Mouse (Mus musculus) frontal cortex, postnatal 14 days (tissue): ENCODE measurements around the gene Adgrb2.

Experiments
- DNase-seq, 2 experiments: peaks; one replicate each; pipeline ENCODE4 v3.0.0; 2022; ENCODE audit warnings: low spot score in 2 of 2

Gene Adgrb2

DNA sequence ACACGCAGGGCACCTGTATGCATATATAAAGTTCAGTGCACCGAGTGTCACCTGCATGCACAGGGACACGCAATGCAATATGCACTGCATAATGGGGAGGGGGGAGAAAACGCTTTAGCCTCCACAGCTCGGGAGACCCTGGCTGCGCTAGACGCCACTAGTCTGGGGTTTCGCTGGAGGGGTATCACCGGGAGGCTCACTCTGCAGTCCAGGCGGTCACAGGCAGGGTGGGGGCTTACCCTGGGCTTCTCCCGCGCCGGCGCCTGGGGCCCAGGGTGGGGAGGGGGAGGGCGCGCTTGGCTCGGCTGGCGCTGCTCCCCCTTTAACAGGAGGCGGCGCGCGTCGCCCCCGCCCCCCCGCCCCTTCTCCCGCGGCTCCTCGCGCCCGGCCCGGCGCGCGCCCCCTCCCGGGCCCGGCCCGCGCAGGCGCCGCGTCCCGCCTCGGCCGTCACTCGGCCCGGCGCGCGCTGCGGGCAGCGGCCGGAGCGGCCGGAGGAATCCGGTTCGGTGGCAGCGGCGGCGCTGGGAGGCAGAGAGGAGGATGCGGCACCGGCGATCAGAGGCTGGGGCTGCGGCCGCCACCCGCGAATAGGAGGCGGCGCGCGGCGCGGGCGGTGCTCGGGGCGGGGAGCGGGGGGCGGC, at the start of gene Adgrb2:
TSS of gene Adgrb2 (plus strand) at position 450 of the 641 bp plus-strand sequence.
- no peak for DNase-seq

DNA sequence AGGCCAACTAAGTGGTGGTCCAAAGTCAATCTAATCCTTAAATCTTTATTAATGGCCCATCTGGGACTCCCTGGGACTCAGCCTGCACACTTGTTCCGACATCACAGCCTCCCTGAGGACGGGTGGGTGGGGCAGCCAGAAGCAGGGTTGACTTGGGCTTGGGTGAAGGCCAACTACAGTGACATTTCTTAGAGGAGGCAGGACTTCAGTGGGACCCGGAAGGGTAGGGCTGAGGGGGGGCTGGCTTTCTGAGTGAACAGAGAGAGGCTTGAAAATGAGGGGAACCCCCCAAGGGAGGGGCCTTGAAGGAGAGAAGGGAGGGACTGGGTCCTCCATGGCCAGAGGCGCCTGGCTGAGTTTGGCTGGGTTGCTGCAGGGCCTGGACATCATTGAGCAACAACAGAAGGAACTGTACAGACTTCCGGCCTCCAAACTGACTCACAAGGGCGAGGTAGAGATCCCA, 33.3 kb upstream of the Adgrb2 start:
- DNase-seq = no peak

DNA sequence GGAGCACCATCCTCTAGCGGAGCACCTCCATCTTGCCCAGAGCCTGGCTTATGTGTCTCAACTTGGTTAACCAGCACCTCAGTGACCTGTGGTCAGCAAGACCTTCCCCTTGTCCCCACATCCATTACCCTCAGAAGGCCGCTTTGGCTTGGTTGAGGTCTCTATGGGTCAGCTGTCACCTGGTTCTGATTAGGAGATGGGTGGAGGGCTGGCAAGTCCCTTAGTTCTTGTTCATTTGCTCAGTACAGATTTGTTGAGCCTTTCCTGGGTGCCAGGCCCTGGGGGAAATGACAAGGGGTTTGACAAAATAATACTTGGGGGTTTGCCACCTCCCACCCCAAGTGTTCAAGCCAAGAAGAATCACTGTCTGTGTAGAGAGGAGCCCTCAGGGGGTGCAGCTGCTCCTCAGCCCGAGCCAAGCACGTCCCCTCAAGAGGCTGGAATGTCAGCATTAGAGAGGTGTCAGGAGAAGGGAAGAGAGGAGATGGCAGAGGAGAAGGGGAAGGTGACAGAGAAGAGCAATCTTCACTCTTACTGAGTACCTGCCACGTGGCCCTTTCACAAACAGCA, 32.3 kb upstream of the Adgrb2 start:
- DNase-seq = no peak

DNA sequence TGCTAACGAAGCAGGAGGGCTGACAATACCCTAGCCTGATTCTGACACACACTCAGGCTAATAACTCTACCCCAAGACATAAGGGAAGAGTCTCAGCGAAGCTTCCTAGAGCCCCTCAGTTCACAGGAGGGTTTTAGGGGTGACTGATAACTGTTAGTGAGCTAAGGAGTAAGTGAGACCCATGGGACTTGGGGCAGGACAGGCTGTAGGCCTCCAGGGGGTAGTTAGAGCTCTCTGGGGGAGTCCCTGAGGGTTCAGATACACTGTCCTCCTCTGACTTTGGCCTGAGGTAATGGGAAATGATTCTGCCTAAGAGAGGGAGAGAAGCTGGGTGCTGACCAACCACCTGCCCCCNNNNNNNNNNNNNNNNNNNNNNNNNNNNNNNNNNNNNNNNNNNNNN, 30.1 kb upstream of the Adgrb2 start:
- DNase-seq = no peak

DNA sequence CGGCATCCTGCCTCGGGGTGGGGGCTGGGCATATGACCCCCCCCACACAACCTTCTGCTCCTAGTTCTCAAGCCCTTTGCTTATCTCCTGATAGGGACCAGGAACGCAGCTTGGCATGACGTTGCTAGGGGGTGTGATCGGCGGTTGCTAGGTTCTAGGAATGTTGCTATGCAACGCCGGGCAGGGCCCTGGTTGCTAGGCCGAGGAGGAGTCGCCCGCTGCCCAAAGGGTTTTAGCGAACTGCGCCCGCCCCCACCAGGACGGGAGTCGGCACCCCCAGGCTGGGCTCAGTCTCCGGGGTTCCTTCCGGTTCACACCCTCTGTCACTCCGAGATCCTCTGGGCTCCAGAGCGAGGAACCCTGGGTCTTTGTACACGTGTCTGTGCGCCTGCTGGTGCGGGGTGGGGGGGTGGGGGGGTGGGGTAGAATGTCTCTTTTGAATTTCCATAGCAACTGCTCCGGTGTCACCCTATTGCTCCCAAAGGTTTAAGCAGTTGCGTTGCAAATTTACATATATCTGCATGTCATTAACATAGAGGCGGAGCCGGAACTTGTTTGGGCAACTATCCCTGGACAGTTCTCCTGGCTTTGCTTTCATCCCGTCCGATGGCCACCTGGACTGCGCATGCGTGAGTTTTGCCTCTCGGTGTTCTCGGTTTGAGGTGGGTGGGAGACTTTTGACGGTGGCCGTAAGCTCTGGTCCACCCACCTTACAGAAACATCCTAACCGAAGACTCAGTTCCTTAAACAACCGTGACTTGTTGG, 24.3 kb upstream of the Adgrb2 start:
- peak; percentile 79 to 82 for DNase-seq

DNA sequence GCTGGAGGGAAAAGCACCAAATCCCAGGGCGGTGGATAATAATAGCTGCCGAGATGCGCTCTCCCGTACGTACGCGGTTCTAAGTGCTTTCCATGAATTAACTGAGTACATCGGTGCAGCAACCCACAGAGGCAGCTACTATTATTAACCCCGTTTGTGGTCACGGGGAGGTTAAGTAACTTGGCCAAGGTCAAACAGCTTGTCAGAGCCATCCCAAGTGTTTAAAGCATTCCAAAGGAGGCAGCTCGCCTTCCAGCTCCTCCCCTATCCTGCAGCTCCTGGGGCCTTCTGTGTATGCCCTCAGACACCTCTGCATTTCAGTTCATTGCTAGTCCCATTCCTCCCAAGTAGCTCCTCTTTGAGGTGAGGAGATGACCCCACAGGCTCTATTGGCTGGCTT, 19.4 kb upstream of the Adgrb2 start:
- DNase-seq = no peak

DNA sequence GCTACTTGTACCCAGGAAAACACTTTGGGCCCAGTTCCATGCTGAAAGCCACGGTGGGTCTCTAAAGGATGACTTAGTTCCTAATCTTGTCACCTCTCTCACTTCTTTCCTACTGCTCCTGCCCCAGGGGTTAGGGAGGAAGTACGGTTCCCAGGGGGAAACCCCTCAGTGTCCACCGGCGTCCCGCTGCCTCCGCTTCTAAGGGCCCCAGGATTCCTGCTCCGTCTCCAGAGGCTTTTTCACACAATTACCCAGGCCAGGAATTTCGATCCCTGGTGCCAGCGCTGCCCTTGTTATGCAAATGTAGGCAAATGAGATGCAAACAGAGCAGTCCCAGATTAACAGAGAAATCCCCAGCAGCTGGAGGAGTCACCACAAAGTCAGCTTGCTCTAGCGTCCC, 18.5 kb upstream of the Adgrb2 start:
- DNase-seq = no peak

DNA sequence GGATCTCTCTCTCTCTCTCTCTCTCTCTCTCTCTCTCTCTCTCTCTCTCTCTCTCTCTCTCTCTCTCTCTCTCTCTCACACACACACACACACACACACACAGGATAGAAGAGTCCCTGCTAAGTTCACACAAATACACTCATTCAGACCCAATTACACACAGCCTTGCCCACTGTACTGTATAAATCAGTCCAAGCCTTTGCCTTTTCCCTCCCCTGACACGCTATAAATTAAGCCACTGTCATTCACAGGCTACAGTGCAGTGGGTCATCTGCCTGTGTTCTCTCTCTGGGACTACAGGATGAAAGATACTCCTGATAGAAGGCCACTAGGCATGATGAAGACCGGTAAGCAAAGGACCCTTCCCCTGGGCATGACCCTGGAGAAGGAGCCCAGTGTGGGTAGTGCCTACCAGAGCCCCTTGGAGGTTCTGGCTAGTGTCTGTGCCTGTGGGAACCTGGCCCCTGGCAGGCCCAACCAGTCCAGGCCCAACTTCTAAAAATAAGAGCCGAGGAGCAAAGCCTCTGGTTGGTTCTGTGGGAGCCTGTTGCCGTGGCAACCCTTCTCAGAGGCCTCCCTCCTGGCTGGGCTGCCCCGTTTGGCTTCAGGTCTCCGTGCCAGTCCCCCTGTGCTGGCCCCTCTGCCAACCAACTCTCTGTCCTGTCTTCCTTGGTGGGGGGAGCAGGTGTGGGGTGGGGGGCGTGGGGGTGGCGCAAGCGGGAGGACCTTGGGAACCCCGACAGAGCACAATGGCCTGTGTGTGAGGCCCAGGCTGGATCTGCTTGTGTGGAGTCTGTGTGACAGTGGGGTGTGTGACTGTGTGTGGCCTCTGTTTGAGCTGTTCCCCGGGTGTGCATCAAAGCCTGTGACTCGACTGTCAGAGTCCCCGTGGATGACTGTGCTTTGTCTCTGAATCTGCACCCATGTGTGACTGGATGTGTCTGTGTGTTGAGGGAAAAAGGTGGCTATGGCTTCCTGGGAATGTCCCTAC, 17.4 kb upstream of the Adgrb2 start:
- DNase-seq = peak; percentile 55 to 67

DNA sequence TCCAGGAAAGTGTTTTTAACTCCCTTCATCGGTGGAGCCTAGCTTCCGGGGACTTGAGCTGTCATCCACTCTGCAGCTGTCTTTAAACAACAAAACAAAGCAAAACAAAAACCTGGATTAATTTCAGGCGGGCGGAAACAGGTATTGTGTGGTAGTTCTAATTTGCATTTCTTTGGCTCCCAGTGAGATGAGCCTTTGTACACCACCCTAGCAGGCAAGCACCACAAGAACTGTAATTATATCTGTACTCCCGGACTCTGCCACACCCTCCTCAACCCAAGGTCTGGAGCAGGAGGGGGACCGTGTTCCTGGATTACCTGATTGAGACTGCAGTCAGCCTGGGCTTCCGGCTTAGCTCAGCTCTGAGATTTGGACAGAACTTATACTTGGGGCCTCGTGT, 14.5 kb upstream of the Adgrb2 start:
- no peak for DNase-seq

DNA sequence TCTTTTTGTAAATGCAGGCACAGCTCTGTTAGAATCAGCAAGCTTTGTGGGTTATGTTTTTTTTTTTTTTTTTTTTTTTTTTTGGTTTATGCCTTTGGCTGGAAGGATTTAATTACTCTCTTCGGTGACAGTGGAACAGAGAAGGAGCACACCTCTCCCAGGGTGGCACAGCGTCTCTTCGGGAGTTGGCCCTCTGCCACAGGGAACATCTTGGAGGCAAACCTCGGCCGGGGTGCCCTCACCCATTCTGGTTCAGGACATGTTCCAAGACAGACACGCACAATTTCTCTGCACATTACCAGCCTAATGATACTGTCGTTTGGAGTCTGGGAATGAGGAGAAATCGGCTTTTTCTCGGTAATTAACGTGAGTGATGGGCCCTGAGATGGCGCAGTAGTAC, 13.8 kb upstream of the Adgrb2 start:
- no peak for DNase-seq

DNA sequence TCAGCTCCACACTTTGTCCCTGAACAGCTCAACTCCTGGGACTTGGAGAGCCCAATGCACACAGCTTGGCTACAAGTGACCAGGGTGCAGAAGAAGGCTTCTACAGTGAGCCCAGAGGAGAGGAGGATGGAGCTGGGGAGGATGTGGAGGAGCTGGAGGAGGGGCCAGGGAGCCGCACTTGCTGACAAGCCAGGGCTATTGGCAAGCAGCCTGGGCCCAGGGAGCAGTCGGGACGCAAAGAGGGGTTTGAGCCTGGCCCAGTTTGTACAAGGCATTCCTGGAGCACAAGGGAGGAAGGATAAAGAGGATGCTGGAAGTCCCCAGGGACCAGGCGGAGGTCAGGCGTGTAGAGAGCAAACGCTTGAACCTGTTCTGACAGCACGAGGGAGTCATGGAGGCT, 12.7 kb upstream of the Adgrb2 start:
- DNase-seq = no peak

DNA sequence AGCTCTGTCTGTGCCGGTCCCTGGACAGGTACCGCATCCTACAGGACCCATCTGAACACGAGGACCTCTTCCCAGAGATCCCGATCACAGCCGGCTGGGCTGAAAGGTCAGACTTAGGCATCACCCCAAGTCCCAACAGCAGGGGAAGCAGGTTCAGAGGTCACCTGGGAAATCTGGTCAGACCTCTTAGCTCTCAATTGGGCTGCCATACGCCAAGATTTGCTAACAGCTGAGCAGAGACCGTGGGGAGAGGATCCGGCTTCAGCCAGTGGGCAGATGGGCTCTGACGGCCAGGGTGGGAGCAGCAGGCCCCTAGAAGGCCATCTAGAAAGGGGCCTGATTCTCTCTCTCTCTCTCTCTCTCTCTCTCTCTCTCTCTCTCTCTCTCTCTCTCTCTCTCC, 10.4 kb upstream of the Adgrb2 start:
- no peak for DNase-seq

DNA sequence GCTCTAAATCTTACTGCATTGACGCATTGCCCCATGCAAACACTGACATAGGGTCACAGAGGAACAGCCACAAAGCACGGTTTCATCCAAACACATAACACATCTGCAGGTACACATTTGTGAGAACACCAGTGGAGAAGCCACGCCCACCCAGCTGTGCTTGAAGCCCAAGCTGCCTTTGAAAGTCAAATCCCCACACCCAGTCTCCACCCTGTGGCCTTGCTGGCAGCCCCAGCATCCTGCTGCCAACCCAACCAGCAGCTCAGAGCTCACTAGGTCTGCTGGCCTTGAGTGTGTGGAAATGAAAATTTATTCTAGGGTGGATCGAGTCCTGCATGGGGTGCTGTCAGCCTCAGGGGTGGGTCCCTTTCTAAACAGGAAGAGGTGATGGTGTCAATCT, 7.4 kb upstream of the Adgrb2 start:
- DNase-seq = no peak

DNA sequence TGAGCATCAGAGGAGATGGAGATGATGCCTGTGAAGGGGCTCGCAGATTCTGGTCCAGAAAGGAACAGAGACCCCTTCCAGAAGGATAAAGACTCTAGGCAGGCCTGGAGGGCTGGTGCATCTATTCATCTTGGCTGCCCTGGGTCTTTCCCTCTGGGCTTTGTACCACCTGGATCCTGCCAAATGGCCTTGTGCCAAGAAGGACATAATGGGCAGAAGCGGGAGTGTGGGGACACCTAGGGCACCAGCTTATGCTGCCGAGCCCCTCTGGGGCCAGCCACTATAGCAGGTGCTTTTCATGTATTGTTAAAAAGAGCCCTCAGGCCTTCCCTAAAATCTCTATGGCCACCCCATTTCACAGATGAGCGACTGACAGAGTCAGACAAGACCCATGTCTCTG, 6.4 kb upstream of the Adgrb2 start:
- no peak for DNase-seq

DNA sequence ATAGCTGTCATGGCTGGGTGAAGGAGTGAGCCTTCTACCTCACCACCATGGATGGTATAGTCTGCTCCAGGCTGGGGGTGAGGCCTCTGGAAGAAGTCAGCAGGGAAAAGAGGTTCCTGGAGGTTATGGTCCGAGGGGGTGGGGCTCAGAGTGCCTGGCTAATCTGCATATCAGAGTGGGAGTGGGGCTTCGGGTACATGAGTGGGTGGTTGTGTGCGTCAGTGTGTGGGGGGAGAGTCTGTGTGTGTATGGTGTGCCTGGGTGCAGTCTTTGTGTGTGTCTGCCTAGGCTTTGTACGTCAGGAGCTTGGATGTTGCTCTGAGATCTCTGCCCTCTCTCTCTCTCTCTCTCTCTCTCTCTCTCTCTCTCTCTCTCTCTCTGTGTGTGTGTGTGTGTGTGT, 5.7 kb upstream of the Adgrb2 start:
- no peak for DNase-seq

DNA sequence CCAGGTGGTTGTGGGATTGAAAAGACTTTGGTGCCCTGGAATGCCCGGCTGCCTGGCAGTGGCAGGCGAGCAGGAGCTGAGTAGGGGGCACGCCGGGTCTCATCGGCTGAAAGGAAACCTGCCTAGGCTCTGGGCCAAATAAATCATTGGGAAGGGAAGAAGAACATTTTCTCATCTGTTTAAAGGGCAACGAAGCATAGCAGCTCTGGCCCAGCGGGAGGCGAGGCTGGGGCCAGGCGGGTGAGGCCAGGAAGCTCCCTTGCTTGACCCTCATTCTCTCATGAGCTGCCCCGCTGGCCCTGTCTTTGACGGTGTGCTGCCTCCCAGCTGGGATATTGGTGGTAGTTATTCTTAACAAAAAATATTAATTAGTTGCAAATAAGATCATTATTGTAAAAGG, 3.0 kb upstream of the Adgrb2 start:
- DNase-seq = no peak

DNA sequence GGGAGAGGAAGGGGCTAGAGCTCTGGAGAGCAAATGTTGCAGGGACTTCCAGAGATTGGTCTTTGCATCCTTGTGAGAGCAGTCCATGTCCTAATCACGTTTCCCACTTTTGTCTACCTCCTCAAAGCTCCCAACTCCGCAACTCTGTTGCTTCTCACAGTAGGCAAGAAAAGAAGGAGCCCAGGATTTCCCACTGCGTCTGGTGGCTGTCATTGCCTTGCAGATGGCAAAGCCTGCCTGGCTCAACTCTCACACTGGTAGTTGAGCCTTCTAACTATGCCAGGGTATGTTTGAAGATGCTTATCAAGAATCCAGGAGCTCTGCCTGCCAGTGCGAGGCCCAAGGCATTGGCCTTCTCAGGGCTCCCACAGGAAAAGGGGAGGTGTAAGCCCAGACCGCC, 1.6 kb upstream of the Adgrb2 start:
- DNase-seq = no peak

DNA sequence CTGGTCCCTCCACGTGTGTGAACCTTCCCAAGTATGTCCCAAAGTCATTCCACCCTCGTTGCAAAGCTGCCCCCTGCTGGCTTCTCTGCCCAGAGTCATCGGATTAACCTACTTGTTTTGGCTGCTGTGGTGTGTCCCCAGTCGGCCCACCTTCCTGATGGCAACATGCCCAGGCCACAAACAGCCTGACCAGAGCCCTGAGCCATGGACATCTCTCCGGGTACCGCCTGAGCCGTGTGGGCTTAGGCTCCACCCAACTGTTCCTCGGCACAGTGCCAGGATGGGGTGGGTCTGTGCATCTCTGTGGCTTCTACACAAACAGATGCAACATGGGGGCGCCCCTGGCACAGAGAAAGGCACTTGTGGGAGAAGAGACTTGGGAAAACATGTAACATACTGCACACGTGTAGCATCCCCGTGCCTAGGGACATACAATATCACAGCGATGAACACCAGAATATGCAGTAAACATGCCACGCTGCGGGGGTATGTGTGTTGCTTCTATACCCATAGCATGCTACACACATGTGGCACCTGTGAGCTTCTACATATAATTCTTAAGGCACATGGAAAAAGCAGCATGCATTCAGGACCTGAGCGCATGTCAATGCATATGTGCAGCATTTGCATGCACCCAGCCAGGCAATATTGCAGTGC, 778 bp upstream of the Adgrb2 start:
- peak; percentile 83 to 86 for DNase-seq

DNA sequence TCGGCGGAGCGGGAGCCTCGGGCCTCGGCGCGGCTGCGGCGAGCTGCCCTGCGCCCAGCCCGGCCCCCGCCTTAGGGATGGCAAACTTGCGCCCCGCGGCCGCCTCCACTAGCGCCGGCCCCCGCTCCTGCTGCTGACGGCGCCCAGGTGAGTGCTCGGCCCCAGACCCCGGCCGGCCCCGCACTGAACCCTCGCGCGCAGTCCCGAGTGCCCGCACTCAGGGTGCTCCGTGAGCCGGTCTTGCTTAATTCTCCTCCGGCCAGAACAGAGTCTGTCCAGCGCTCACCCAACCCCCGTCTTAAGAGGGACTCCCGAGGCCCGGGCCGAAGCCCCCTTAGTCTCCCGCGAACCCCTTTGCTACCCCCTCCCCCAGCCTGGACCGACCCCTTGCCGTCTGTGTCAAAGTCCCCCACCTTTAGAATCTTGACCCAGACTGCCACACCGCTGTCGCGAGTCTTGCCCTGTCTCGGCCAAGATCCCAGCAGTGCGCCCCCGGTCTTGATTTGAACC, 546 bp downstream of the Adgrb2 start:
- DNase-seq = no peak

DNA sequence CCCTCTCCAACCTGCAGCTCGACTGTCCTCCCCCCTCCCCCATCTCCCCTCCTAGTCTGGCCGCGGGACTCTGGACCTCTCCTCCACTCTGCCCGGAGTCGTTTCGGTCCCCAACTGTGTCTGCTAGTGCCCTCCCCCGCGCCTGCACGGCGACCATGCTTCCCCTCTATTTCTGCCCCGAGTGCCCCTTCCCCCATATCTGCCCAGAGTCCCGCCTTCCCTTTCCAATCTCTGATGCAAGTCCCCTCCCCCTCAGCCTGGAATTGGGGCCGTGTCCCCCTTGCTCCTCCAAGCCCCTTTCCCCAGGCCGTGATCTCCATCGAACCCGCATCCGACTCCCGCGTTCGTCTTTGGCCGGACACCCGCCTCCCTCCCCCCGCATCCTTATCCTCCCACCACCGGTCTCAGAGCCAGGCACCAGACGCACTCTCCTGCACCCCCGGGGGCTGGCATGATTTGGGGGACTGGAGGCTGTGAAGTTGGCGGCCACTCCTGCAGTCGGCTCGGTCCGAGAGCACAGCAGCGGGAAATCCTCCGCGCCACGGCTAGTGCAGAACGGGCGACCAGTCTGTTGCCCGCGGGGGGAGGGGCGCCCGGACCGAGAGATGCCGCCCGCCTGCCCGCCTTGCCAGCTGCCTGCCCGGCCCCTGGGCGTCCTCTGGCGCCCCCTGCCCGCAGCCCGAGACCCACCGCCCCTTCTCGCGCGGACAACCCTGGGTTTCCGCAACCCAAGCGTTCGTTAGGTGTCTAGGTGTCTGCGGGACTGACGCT, 1.2 kb downstream of the Adgrb2 start:
- DNase-seq = peak; percentile 72 to 75
